Mouse (Mus musculus) testis, adult 2 months (tissue): ENCODE data around the gene Acvr2a. TPM values are rescaled to one million over a fixed set of nuclear protein-coding genes. Genes with fewer than 3 reads are reported as not detected.
"Not testable (repeated sequence)": the region's sequence is repeated elsewhere in the genome, so short reads cannot be mapped to it uniquely, and the experiment has no call there.

ENCODE experiments used
- H3K27ac ChIP-seq: fragments of 200-500 bp; 2 replicates; pipeline ENCODE4 v1.5.1; 2012; ENCODE audit warnings: low read depth, low read length; ENCODE audit not compliant: control insufficient read depth, insufficient read depth
- H3K27me3 ChIP-seq: fragments of 200-500 bp; 2 replicates; pipeline ENCODE4 v1.6.1; 2012; ENCODE audit warnings: mild to moderate bottlenecking, low read length, moderate library complexity; ENCODE audit not compliant: control insufficient read depth, insufficient read depth
- H3K36me3 ChIP-seq: fragments of 200-500 bp; 2 replicates; pipeline ENCODE4 v1.6.1; 2012; ENCODE audit warnings: mild to moderate bottlenecking, low read length; ENCODE audit not compliant: control insufficient read depth, insufficient read depth
- H3K4me1 ChIP-seq: fragments of 200-500 bp; 2 replicates; pipeline ENCODE4 v1.6.1; 2012; ENCODE audit warnings: low read length; ENCODE audit not compliant: control insufficient read depth, insufficient read depth
- H3K4me3 ChIP-seq: fragments of 200-500 bp; 2 replicates; pipeline ENCODE4 v1.5.1; 2012; ENCODE audit warnings: low read depth, mild to moderate bottlenecking, low read length, moderate library complexity, mixed read lengths; ENCODE audit not compliant: control insufficient read depth
- CTCF ChIP-seq: fragments of 200-500 bp; IDR thresholded peaks from 2 replicates; pipeline ENCODE4 v1.5.1; 2012; ENCODE audit warnings: low read depth, mild to moderate bottlenecking, inconsistent platforms, low read length, moderate library complexity; ENCODE audit not compliant: control insufficient read depth, insufficient read depth, insufficient replicate concordance
- POLR2A ChIP-seq: fragments of 200-500 bp; IDR thresholded peaks from 2 replicates; pipeline ENCODE4 v1.6.1; 2012; ENCODE audit warnings: low read depth, mild to moderate bottlenecking, inconsistent platforms, low read length, moderate library complexity; ENCODE audit not compliant: control insufficient read depth
- polyA plus RNA-seq: library from polyadenylated mRNA; depleted of rRNA; stranded (reverse); fragments of >200 nt; gene quantifications from 2 replicates; pipeline ENCODE4 v1.2.3, GENCODE M21; 2012

Acvr2a gene
- polyA plus RNA-seq, 1 experiment, result 4.2 TPM

- Histone ChIP-seq H3K36me3 (no peaks in the 10 kb centered on the region), H3K4me3 (no peak overlapping the region), H3K27ac (no peak overlapping the region), H3K4me1 (no peaks in the 10 kb centered on the region), H3K27me3 (no peaks in the 10 kb centered on the region)
- TF ChIP-seq POLR2A (no peak), CTCF (no peak)
Measured at GRCm38 (mm10) chr2:48832305-48832704, 18.4 kb downstream of the Acvr2a start.

GRCm38 (mm10) chr2:48833884-48834450 lies 20.1 kb downstream of the Acvr2a start:
- Histone ChIP-seq H3K36me3 (no peaks in the 10 kb centered on the region), H3K27ac (no peak overlapping the region), H3K4me1 (no peaks in the 10 kb centered on the region), H3K4me3 (no peak overlapping the region), H3K27me3 (no peaks in the 10 kb centered on the region)
- TF ChIP-seq POLR2A (no peak), CTCF (no peak)

- Histone ChIP-seq H3K27ac (no peak overlapping the region), H3K4me3 (no peak overlapping the region), H3K4me1 (no peaks in the 10 kb centered on the region), H3K27me3 (no peaks in the 10 kb centered on the region), H3K36me3 (no peaks in the 10 kb centered on the region)
- TF ChIP-seq POLR2A (no peak), CTCF (no peak)
Measured at GRCm38 (mm10) chr2:48841611-48842470, 27.9 kb downstream of the Acvr2a start.

GRCm38 (mm10) chr2:48846689-48847398 lies 32.9 kb downstream of the Acvr2a start:
- TF ChIP-seq CTCF (no peak), POLR2A (no peak)
- H3K27me3 ChIP-seq, result no peaks in the 10 kb centered on the region

GRCm38 (mm10) chr2:48865596-48865995 lies 51.7 kb downstream of the Acvr2a start:
- H3K27ac ChIP-seq, H3K4me1 ChIP-seq, H3K27me3 ChIP-seq, H3K4me3 ChIP-seq, H3K36me3 ChIP-seq: not testable (repeated sequence)

More at GRCm38 (mm10) chr2:48846689-48847398, 32.9 kb downstream of the Acvr2a start:
- Histone ChIP-seq H3K36me3 (no peaks in the 10 kb centered on the region), H3K4me3 (no peak overlapping the region), H3K4me1 (no peaks in the 10 kb centered on the region), H3K27ac (no peak overlapping the region)

- Histone ChIP-seq H3K36me3 (no peaks in the 10 kb centered on the region; the same call in 1 of the 2 replicates), H3K4me1 (no peaks in the 10 kb centered on the region), H3K27ac (no peak overlapping the region), H3K4me3 (no peak overlapping the region), H3K27me3 (no peaks in the 10 kb centered on the region)
- TF ChIP-seq CTCF, result no peak
Measured at GRCm38 (mm10) chr2:48868199-48868913, 54.4 kb downstream of the Acvr2a start.

GRCm38 (mm10) chr2:48885945-48886344 lies 72.0 kb downstream of the Acvr2a start:
- no peaks in the 10 kb centered on the region for H3K27me3 ChIP-seq
- H3K4me3 ChIP-seq, result no peak overlapping the region
- no peak overlapping the region for H3K27ac ChIP-seq
- H3K4me1 ChIP-seq, result no peaks in the 10 kb centered on the region
- H3K36me3 ChIP-seq, result no peaks in the 10 kb centered on the region
- no peak for TF ChIP-seq CTCF
- no peak for TF ChIP-seq POLR2A
